Mouse (Mus musculus) R1 (cell line): Measurements from ENCODE around the gene Rnf34.

Experiments used
- DNase-seq: peaks from one replicate; pipeline ENCODE4 v3.0.0-alpha.2; 2018; ENCODE audit warnings: low read depth, low spot score

The Rnf34 gene

GRCm38 (mm10) chr5:122899777-122900557 lies 50.1 kb downstream of the Rnf34 start:
- peak; percentile 83 for DNase-seq

GRCm38 (mm10) chr5:122900558-122901171 lies 50.8 kb downstream of the Rnf34 start:
- DNase-seq, result peak; percentile 81

GRCm38 (mm10) chr5:122901179-122901578 lies 51.3 kb downstream of the Rnf34 start:
- DNase-seq, result no peak

- DNase-seq, result no peak
Measured at GRCm38 (mm10) chr5:122901666-122902065, 51.8 kb downstream of the Rnf34 start.

- DNase-seq, result no peak
Measured at GRCm38 (mm10) chr5:122902228-122902627, 52.4 kb downstream of the Rnf34 start.

GRCm38 (mm10) chr5:122903165-122903564 lies 53.3 kb downstream of the Rnf34 start:
- no peak for DNase-seq

- DNase-seq, result no peak
Measured at GRCm38 (mm10) chr5:122907182-122907581, 57.3 kb downstream of the Rnf34 start.

- DNase-seq, result no peak
Measured at GRCm38 (mm10) chr5:122908001-122908400, 58.2 kb downstream of the Rnf34 start.

GRCm38 (mm10) chr5:122909481-122909880 lies 59.6 kb downstream of the Rnf34 start:
- DNase-seq, result no peak

- DNase-seq, result peak; percentile 87
Measured at GRCm38 (mm10) chr5:122912863-122913262, 63.0 kb downstream of the Rnf34 start.

- peak; percentile 63 for DNase-seq
Measured at GRCm38 (mm10) chr5:122916147-122916546, 66.3 kb downstream of the Rnf34 start.

GRCm38 (mm10) chr5:122917982-122918711 lies 68.3 kb downstream of the Rnf34 start:
- no peak for DNase-seq

- DNase-seq, result no peak
Measured at GRCm38 (mm10) chr5:122920557-122920956, 70.7 kb downstream of the Rnf34 start.
